Mouse (Mus musculus) limb, embryonic 14.5 days (tissue): ENCODE measurements around the gene St8sia2. TPM values are rescaled to one million over a fixed set of nuclear protein-coding genes. Genes with fewer than 3 reads are reported as not detected.

Experiments
- ATAC-seq: fragments of 200-750 bp; cut with Nextera tagmentation; 2 replicates; pipeline ENCODE4 v1.8.0; 2017; ENCODE audit warnings: low read depth, moderate number of reproducible peaks, moderate TSS enrichment; ENCODE audit not compliant: low FRiP score
- DNase-seq: peaks from one replicate; pipeline ENCODE4 v3.0.0-alpha.2; 2015; ENCODE audit warnings: low spot score
- H3K27ac ChIP-seq: fragments of 300-500 bp; sonication (generic); replicated peaks from 2 replicates; pipeline ENCODE4 v1.5.1; 2014; ENCODE audit warnings: low read depth, mild to moderate bottlenecking, low read length, moderate library complexity, mixed read lengths
- H3K27me3 ChIP-seq: fragments of 300-500 bp; sonication (generic); 2 replicates; pipeline ENCODE4 v1.6.1; 2014; ENCODE audit warnings: low read length, mixed read lengths; ENCODE audit not compliant: control insufficient read depth, insufficient read depth
- H3K36me3 ChIP-seq: fragments of 300-500 bp; sonication (generic); 2 replicates; pipeline ENCODE4 v1.6.1; 2014; ENCODE audit warnings: mild to moderate bottlenecking, low read length, moderate library complexity, mixed read lengths; ENCODE audit not compliant: control insufficient read depth, insufficient read depth
- H3K4me1 ChIP-seq: fragments of 300-500 bp; sonication (generic); 2 replicates; pipeline ENCODE4 v1.6.1; 2014; ENCODE audit warnings: antibody characterized with exemption, low read length, mixed read lengths; ENCODE audit not compliant: control insufficient read depth, insufficient read depth
- H3K4me2 ChIP-seq: fragments of 300-500 bp; sonication (generic); replicated peaks from 2 replicates; pipeline ENCODE4 v1.6.1; 2014; ENCODE audit warnings: low read depth, mild to moderate bottlenecking, low read length, moderate library complexity; ENCODE audit not compliant: severe bottlenecking
- H3K4me3 ChIP-seq: fragments of 300-500 bp; sonication (generic); replicated peaks from 2 replicates; pipeline ENCODE4 v1.5.1; 2014; ENCODE audit warnings: low read length
- H3K9ac ChIP-seq: fragments of 300-500 bp; sonication (generic); 2 replicates; pipeline ENCODE4 v1.6.1; 2014; ENCODE audit warnings: mild to moderate bottlenecking, low read depth, low read length, moderate library complexity; ENCODE audit not compliant: severe bottlenecking
- H3K9me3 ChIP-seq: fragments of 300-500 bp; sonication (generic); 2 replicates; pipeline ENCODE4 v1.6.1; 2016; ENCODE audit warnings: low read length; ENCODE audit not compliant: control insufficient read depth
- POLR2A ChIP-seq: fragments of 200-500 bp; IDR thresholded peaks from 2 replicates; pipeline ENCODE4 v1.8.0; 2012; ENCODE audit warnings: inconsistent platforms, mild to moderate bottlenecking, moderate library complexity, borderline replicate concordance; ENCODE audit not compliant: insufficient read depth, insufficient read length; ENCODE audit errors: extremely low read depth
- WGBS: fragments of 180-500 bp; shearing (Covaris S2); extraction: QIAGEN DNeasy Blood & Tissue Kit; methylation state at CpG from one replicate; pipeline ENCODE4 v1.1.7; 2014; 5-methylcytosine and 5-hydroxymethylcytosine counted together
- polyA plus RNA-seq, 2 experiments: library from polyadenylated mRNA; depleted of rRNA in 1 of 2; stranded (reverse) in 1 of 2; unstranded in 1 of 2; fragments of >200 nt; fragmentation: Nextera tagmentation in 1 of 2; extraction: Ambion mirVana in 1 of 2; gene quantifications; 2 replicates each; pipeline versions ENCODE4 v1.2.1 to v1.2.3; 2012 to 2014

The St8sia2 gene
- polyA plus RNA-seq, 2 experiments: 17.2 to 18.0 TPM

GRCm38 (mm10) chr7:73965164-73965563 is 48.3 kb downstream of the St8sia2 start:
- DNase-seq (no peak), ATAC-seq (no peak)
- Histone ChIP-seq H3K27me3 (no peaks in the 10 kb centered on the region), H3K4me2 (no peak overlapping the region), H3K9ac (no peak overlapping the region), H3K4me3 (no peak overlapping the region), H3K36me3 (peaks cover 44% of the 10 kb centered on the region), H3K4me1 (no peaks in the 10 kb centered on the region), H3K27ac (no peak overlapping the region), H3K9me3 (no peaks in the 10 kb centered on the region)
- whole genome bisulfite sequencing: 81% methylated on average over 3 of the region's 3 CpGs
- TF ChIP-seq POLR2A: no peak

GRCm38 (mm10) chr7:73962431-73962830 is 51.1 kb downstream of the St8sia2 start:
- Histone ChIP-seq H3K27ac (no peak overlapping the region), H3K4me1 (no peaks in the 10 kb centered on the region), H3K4me3 (no peak overlapping the region), H3K36me3 (peaks cover 65% of the 10 kb centered on the region), H3K4me2 (no peak overlapping the region), H3K27me3 (no peaks in the 10 kb centered on the region), H3K9me3 (no peaks in the 10 kb centered on the region), H3K9ac (no peak overlapping the region)
- ATAC-seq: no peak
- WGBS: 79% methylated on average over 5 of the region's 5 CpGs
- no peak for TF ChIP-seq POLR2A
- DNase-seq: no peak

GRCm38 (mm10) chr7:73954441-73954840 is 59.0 kb downstream of the St8sia2 start:
- no peak for TF ChIP-seq POLR2A
- no peak for ATAC-seq
- WGBS: 44% methylated on average over 5 of the region's 5 CpGs
- no peak overlapping the region for H3K9ac ChIP-seq
- H3K27ac ChIP-seq: no peak overlapping the region
- peaks cover 32% of the 10 kb centered on the region for H3K36me3 ChIP-seq
- no peaks in the 10 kb centered on the region for H3K4me1 ChIP-seq
- H3K4me2 ChIP-seq: no peak overlapping the region
- H3K9me3 ChIP-seq: no peaks in the 10 kb centered on the region
- H3K4me3 ChIP-seq: no peak overlapping the region
- no peaks in the 10 kb centered on the region for H3K27me3 ChIP-seq
- no peak for DNase-seq

DNA sequence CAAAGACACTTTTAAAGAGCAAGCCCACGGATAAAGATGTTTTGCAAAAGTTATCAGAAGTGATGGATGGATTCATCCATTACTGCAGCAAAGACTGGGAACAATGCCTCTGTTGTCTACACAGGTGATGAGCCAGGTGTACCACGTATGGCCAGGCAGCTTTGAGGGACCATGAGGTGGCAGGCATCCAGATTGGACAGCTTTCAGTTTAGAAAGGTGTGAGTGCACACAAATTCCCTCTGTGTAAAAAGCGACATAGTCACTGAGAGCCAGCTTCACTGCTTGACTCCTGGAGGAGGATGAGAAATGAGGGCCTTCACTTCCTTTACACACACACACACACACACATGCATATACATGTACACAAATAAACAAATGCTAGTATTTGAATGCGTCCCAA is 60.4 kb downstream of the St8sia2 start:
- 88% methylated on average over 4 of the region's 4 CpGs for whole genome bisulfite sequencing
- Histone ChIP-seq H3K36me3 (peaks cover 20% of the 10 kb centered on the region), H3K27ac (no peak overlapping the region), H3K4me3 (no peak overlapping the region), H3K27me3 (no peaks in the 10 kb centered on the region), H3K9ac (no peak overlapping the region), H3K9me3 (no peaks in the 10 kb centered on the region), H3K4me2 (no peak overlapping the region), H3K4me1 (no peaks in the 10 kb centered on the region)
- no peak for TF ChIP-seq POLR2A
- DNase-seq (no peak), ATAC-seq (no peak)

GRCm38 (mm10) chr7:73941640-73942039 is 71.8 kb downstream of the St8sia2 start:
- H3K27ac ChIP-seq: no peak overlapping the region
- H3K36me3 ChIP-seq: peaks cover 20% of the 10 kb centered on the region
- no peak overlapping the region for H3K4me2 ChIP-seq
- 45% methylated on average over 4 of the region's 4 CpGs for WGBS
- no peak for TF ChIP-seq POLR2A
- no peaks in the 10 kb centered on the region for H3K9me3 ChIP-seq
- peaks cover 6% of the 10 kb centered on the region for H3K4me1 ChIP-seq
- no peak overlapping the region for H3K4me3 ChIP-seq
- no peaks in the 10 kb centered on the region for H3K27me3 ChIP-seq
- no peak overlapping the region for H3K9ac ChIP-seq
- peak; percentile 87 for DNase-seq
- peak; percentile 61 for ATAC-seq

GRCm38 (mm10) chr7:73939236-73939635 is 74.3 kb downstream of the St8sia2 start:
- TF ChIP-seq POLR2A: no peak
- H3K4me3 ChIP-seq: no peak overlapping the region
- ATAC-seq (no peak), DNase-seq (no peak)
- H3K27me3 ChIP-seq: no peaks in the 10 kb centered on the region
- H3K36me3 ChIP-seq: peaks cover 16% of the 10 kb centered on the region
- H3K27ac ChIP-seq: no peak overlapping the region
- H3K9ac ChIP-seq: no peak overlapping the region
- H3K4me1 ChIP-seq: peaks cover 6% of the 10 kb centered on the region
- WGBS: 88% methylated on average over 8 of the region's 8 CpGs
- H3K9me3 ChIP-seq: no peaks in the 10 kb centered on the region
- H3K4me2 ChIP-seq: no peak overlapping the region
